Mouse (Mus musculus) ES-Bruce4 (cell line): ENCODE measurements around the gene Rdm1. TPM values are rescaled to one million over a fixed set of nuclear protein-coding genes. Genes with fewer than 3 reads are reported as not detected.

Source experiments
- H3K27ac ChIP-seq: 2 replicates; pipeline ENCODE4 v1.5.1; 2012; ENCODE audit warnings: low read length, inconsistent platforms; ENCODE audit not compliant: insufficient read depth
- H3K27me3 ChIP-seq: 2 replicates; pipeline ENCODE4 v1.6.1; 2012; ENCODE audit warnings: mild to moderate bottlenecking, low read length, inconsistent platforms; ENCODE audit not compliant: control insufficient read depth, poor library complexity, insufficient read depth, severe bottlenecking
- H3K36me3 ChIP-seq: 2 replicates; pipeline ENCODE4 v1.6.1; 2012; ENCODE audit warnings: inconsistent platforms, mild to moderate bottlenecking, low read length, moderate library complexity; ENCODE audit not compliant: control insufficient read depth, poor library complexity, insufficient read depth, severe bottlenecking
- H3K4me1 ChIP-seq: one replicate; pipeline ENCODE4 v1.8.1; 2011; ENCODE audit warnings: low read length; ENCODE audit not compliant: control insufficient read depth, insufficient read depth
- H3K4me3 ChIP-seq: 2 replicates; pipeline ENCODE4 v1.5.1; 2011; ENCODE audit warnings: low read depth, mild to moderate bottlenecking, low read length
- H3K9ac ChIP-seq: 2 replicates; pipeline ENCODE4 v1.6.1; 2012; ENCODE audit warnings: low read depth, mild to moderate bottlenecking, inconsistent platforms; ENCODE audit not compliant: poor library complexity, severe bottlenecking
- H3K9me3 ChIP-seq: replicated peaks from 2 replicates; pipeline ENCODE4 v1.6.1; 2012; ENCODE audit warnings: mild to moderate bottlenecking, low read length, inconsistent platforms; ENCODE audit not compliant: control insufficient read depth, poor library complexity, insufficient read depth, severe bottlenecking
- CTCF ChIP-seq: IDR thresholded peaks from one replicate; pipeline ENCODE4 v1.8.1; 2011; ENCODE audit warnings: low read depth, low read length
- EP300 ChIP-seq: IDR thresholded peaks from 2 replicates; pipeline ENCODE4 v1.6.1; 2011; ENCODE audit warnings: low read depth, low read length; ENCODE audit not compliant: insufficient read depth
- POLR2A ChIP-seq: IDR thresholded peaks from one replicate; pipeline ENCODE4 v1.8.1; 2011; ENCODE audit warnings: low read length; ENCODE audit not compliant: insufficient read depth
- polyA plus RNA-seq: library from polyadenylated mRNA; stranded (reverse); fragments of >200 nt; gene quantifications from 2 replicates; pipeline ENCODE4 v1.2.4, GENCODE M21; 2011; ENCODE audit warnings: low read depth; ENCODE audit not compliant: missing spikeins, insufficient read depth, insufficient read length

Rdm1 gene
- polyA plus RNA-seq, 1 experiment, result 64.0 TPM

- H3K27me3 ChIP-seq, result no peaks in the 10 kb centered on the region
- H3K36me3 ChIP-seq, result no peaks in the 10 kb centered on the region
- H3K4me3 ChIP-seq, result no peak overlapping the region
- H3K4me1 ChIP-seq, result peaks cover 9% of the 10 kb centered on the region
- no peaks in the 10 kb centered on the region for H3K9me3 ChIP-seq
- H3K9ac ChIP-seq, result no peak overlapping the region
- H3K27ac ChIP-seq, result peak overlapping the region; percentile 79
- no peak for TF ChIP-seq CTCF
- no peak for TF ChIP-seq EP300
- no peak for TF ChIP-seq POLR2A
Measured at GRCm38 (mm10) chr11:101674106-101674505, 47.1 kb downstream of the Rdm1 start.

- TF ChIP-seq POLR2A (no peak), EP300 (no peak), CTCF (no peak)
- Histone ChIP-seq H3K27me3 (no peaks in the 10 kb centered on the region), H3K27ac (no peak overlapping the region), H3K9ac (no peak overlapping the region), H3K4me3 (no peak overlapping the region), H3K9me3 (no peaks in the 10 kb centered on the region), H3K4me1 (peaks cover 3% of the 10 kb centered on the region), H3K36me3 (no peaks in the 10 kb centered on the region)
Measured at GRCm38 (mm10) chr11:101675349-101675748, 48.4 kb downstream of the Rdm1 start.

GRCm38 (mm10) chr11:101677655-101678054 is 50.7 kb downstream of the Rdm1 start:
- no peak overlapping the region for H3K27ac ChIP-seq
- TF ChIP-seq EP300 (no peak), CTCF (no peak), POLR2A (no peak)
- H3K36me3 ChIP-seq, result no peaks in the 10 kb centered on the region
- peak overlapping the region; percentile 3; the same call in 1 of the 2 replicates for H3K9ac ChIP-seq
- H3K27me3 ChIP-seq, result no peaks in the 10 kb centered on the region
- no peaks in the 10 kb centered on the region for H3K9me3 ChIP-seq
- no peak overlapping the region for H3K4me3 ChIP-seq
- peaks cover 8% of the 10 kb centered on the region for H3K4me1 ChIP-seq

- H3K27me3 ChIP-seq, result no peaks in the 10 kb centered on the region
- no peak overlapping the region for H3K9ac ChIP-seq
- H3K36me3 ChIP-seq, result no peaks in the 10 kb centered on the region
- peaks cover 8% of the 10 kb centered on the region for H3K4me1 ChIP-seq
- no peaks in the 10 kb centered on the region for H3K9me3 ChIP-seq
- no peak for TF ChIP-seq POLR2A
- TF ChIP-seq EP300, result no peak
- no peak for TF ChIP-seq CTCF
- no peak overlapping the region for H3K27ac ChIP-seq
- no peak overlapping the region for H3K4me3 ChIP-seq
Measured at GRCm38 (mm10) chr11:101678770-101679169, 51.8 kb downstream of the Rdm1 start.

- Histone ChIP-seq H3K27me3 (no peaks in the 10 kb centered on the region), H3K36me3 (no peaks in the 10 kb centered on the region), H3K4me1 (peaks cover 6% of the 10 kb centered on the region), H3K9me3 (no peaks in the 10 kb centered on the region), H3K9ac (no peak overlapping the region), H3K4me3 (no peak overlapping the region), H3K27ac (peak overlapping the region; percentile 7)
- TF ChIP-seq POLR2A (no peak), EP300 (peak; percentile 77; the same call in 1 of the 2 replicates)
Measured at GRCm38 (mm10) chr11:101679907-101680306, 52.9 kb downstream of the Rdm1 start.

- Histone ChIP-seq H3K36me3 (no peaks in the 10 kb centered on the region), H3K4me3 (no peak overlapping the region), H3K27me3 (no peaks in the 10 kb centered on the region), H3K9me3 (no peaks in the 10 kb centered on the region), H3K4me1 (peaks cover 6% of the 10 kb centered on the region), H3K27ac (peak overlapping the region; percentile 10), H3K9ac (no peak overlapping the region)
- TF ChIP-seq CTCF (no peak), POLR2A (no peak), EP300 (no peak)
Measured at GRCm38 (mm10) chr11:101680634-101681325, 53.8 kb downstream of the Rdm1 start.
